Mouse (Mus musculus) small intestine, adult 2 months (tissue): ENCODE measurements at regions not wholly inside any gene's neighbourhood (a gene's known extent, or its start where the extent isn't known, plus 50 kb on each side); places are given as distances from the start of the nearest gene placed in this dataset.

Experiments
- CTCF ChIP-seq: fragments of 200-500 bp; IDR thresholded peaks from 2 replicates; pipeline ENCODE4 v1.5.1; 2012; ENCODE audit warnings: low read depth, mild to moderate bottlenecking, control low read depth, inconsistent platforms, low read length, moderate library complexity, mixed read lengths; ENCODE audit not compliant: insufficient replicate concordance, insufficient read length; ENCODE audit errors: extremely low read depth
- POLR2A ChIP-seq: fragments of 200-500 bp; IDR thresholded peaks from 2 replicates; pipeline ENCODE4 v1.6.1; 2012; ENCODE audit warnings: low read depth, mild to moderate bottlenecking, control low read depth, inconsistent platforms, low read length, moderate library complexity

DNA sequence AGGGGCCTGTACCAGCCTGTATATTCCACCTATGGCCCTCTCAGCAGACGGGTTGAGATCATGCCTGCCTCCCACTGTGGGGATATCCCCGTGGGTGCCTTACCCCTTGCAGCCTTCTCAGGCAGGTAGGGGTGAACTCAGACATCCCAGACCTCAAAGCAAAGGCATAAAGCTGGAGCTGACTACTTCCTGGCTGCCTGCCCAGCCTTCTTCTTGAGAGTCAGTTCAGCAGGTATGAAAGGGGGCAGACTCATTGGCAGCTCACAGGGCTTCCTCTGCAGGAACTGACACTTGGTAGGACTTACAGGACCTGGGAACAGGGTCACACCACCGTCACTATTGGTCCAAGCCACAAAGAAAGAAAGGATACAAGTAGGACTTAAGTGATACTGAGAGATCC, 69.9 kb downstream of the Cpn2 start:
- TF ChIP-seq CTCF (no peak), POLR2A (no peak)
